Mouse (Mus musculus): ENCODE data around the gene Myh1. TPM values are rescaled to one million over a fixed set of nuclear protein-coding genes. Genes with fewer than 3 reads are reported as not detected.

Myh1 gene
- polyA plus RNA-seq, 1 experiment from 2014 or later: not detected

DNA sequence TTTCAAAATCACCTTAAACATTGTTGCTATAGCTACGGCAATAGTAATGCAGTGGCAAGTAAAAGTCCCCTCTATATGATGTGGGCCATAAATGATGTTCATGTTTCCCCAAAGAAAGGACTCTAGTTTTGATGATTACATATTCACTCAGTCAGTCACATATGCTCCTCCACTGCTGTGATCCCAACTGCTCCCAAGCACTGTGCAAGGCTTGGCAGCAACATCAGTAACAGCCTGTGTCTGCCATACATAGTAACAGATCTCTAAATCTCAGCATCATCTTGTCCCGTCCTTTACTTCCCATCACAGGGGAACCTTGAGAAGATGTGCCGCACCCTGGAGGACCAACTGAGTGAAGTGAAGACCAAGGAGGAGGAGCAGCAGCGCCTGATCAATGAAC, 53.8 kb downstream of the Myh1 start:
- Histone ChIP-seq H3K27ac (ENCODE audit: low read length) (no peak overlapping the region), H3K4me2 (ENCODE audit: low read length) (no peak overlapping the region), H3K4me1 (replicated peaks; ENCODE audit: control insufficient read depth, insufficient read depth, low read length) (no peaks in the 10 kb centered on the region), H3K9ac (replicated peaks; ENCODE audit: low read depth, low read length) (no peak overlapping the region), H3K9me3 (ENCODE audit: control insufficient read depth, low read length) (no peaks in the 10 kb centered on the region), H3K36me3 (ENCODE audit: control insufficient read depth, insufficient read depth) (no peaks in the 10 kb centered on the region), H3K27me3 (replicated peaks; ENCODE audit: control insufficient read depth, insufficient read depth, low read length) (no peaks in the 10 kb centered on the region), H3K4me3 (replicated peaks; ENCODE audit: low read length) (no peak overlapping the region)
- 0 out of 2 replicates have a peak, but pooled peaks have one; percentile 50 for ATAC-seq
- 83% methylated on average over 4 of the region's 4 CpGs for WGBS

DNA sequence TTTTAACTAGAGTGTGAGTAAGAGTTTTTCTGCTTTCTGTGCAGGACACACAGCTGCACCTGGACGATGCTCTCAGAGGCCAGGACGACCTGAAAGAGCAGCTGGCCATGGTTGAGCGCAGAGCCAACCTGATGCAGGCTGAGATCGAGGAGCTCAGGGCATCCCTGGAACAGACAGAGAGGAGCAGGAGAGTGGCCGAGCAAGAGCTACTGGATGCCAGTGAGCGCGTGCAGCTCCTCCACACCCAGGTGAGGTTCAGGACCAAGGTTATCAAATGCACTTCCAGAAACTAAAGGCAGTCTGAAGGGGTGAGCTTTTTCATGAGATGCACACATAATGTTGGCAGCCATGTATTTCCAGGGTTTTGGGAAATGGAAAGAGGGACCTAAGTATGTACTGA, 57.2 kb downstream of the Myh1 start:
- WGBS: 87% methylated on average over 7 of the region's 7 CpGs
- no peak overlapping the region for H3K9ac ChIP-seq (replicated peaks; ENCODE audit: low read depth, low read length)
- H3K9me3 ChIP-seq (ENCODE audit: control insufficient read depth, low read length): no peaks in the 10 kb centered on the region
- H3K4me2 ChIP-seq (ENCODE audit: low read length): no peak overlapping the region
- ATAC-seq: no peak
- H3K27me3 ChIP-seq (replicated peaks; ENCODE audit: control insufficient read depth, insufficient read depth, low read length): no peaks in the 10 kb centered on the region
- no peaks in the 10 kb centered on the region for H3K36me3 ChIP-seq (ENCODE audit: control insufficient read depth, insufficient read depth)
- no peak overlapping the region for H3K4me3 ChIP-seq (replicated peaks; ENCODE audit: low read length)
- no peaks in the 10 kb centered on the region for H3K4me1 ChIP-seq (replicated peaks; ENCODE audit: control insufficient read depth, insufficient read depth, low read length)
- H3K27ac ChIP-seq (ENCODE audit: low read length): no peak overlapping the region

DNA sequence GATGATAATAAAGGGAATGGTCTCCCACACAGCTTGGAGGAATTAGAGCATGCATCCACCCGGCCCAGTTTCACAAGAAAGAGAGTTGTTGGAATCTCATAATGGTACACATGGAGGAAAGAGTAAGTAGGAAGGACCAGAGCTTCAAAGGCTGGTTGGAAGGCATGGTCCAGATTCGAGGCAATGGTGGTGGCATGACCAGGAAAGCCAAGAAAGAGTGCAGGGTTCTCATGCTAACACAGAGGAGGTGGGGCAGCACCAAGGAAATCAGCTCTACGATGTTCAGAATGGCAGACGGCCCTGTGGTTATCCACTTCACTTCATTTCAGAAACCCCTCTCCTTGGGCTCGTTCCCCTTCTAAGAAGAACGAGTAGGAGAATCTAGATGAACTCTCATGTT, 61.1 kb downstream of the Myh1 start:
- 80% methylated on average over 6 of the region's 6 CpGs for WGBS
- no peak for ATAC-seq
- no peaks in the 10 kb centered on the region for H3K36me3 ChIP-seq (ENCODE audit: control insufficient read depth, insufficient read depth)
- H3K9me3 ChIP-seq (ENCODE audit: control insufficient read depth, low read length): no peaks in the 10 kb centered on the region
- H3K4me3 ChIP-seq (replicated peaks; ENCODE audit: low read length): no peak overlapping the region
- no peaks in the 10 kb centered on the region for H3K4me1 ChIP-seq (replicated peaks; ENCODE audit: control insufficient read depth, insufficient read depth, low read length)
- no peaks in the 10 kb centered on the region for H3K27me3 ChIP-seq (replicated peaks; ENCODE audit: control insufficient read depth, insufficient read depth, low read length)
- no peak overlapping the region for H3K9ac ChIP-seq (replicated peaks; ENCODE audit: low read depth, low read length)
- H3K27ac ChIP-seq (ENCODE audit: low read length): no peak overlapping the region
- no peak overlapping the region for H3K4me2 ChIP-seq (ENCODE audit: low read length)

Other genes with a start within 250 kb of the Myh1 start
- gene Tmem238l, start 243.4 kb upstream of the Myh1 start, polyA plus RNA-seq (2015; fragmentation: Nextera tagmentation; extraction: Ambion mirVana): not detected in 2 replicates
- gene Tmem220, start 174.9 kb upstream of the Myh1 start, polyA plus RNA-seq (2015; fragmentation: Nextera tagmentation; extraction: Ambion mirVana): 0.35 and 0.43 TPM in 2 replicates
- gene Adprm, start 147.5 kb upstream of the Myh1 start, polyA plus RNA-seq (2015; fragmentation: Nextera tagmentation; extraction: Ambion mirVana): 33.0 and 35.4 TPM in 2 replicates
- gene Sco1, start 147.4 kb upstream of the Myh1 start, polyA plus RNA-seq (2015; fragmentation: Nextera tagmentation; extraction: Ambion mirVana): 12.7 and 14.3 TPM in 2 replicates
- 0.09 and 0.36 TPM in 2 replicates for gene Myh3, start 121.8 kb upstream of the Myh1 start, polyA plus RNA-seq (2015; fragmentation: Nextera tagmentation; extraction: Ambion mirVana)
- 0.05 TPM in 1 of 2 replicates, not detected in the other for gene Myh2, start 29.0 kb upstream of the Myh1 start, polyA plus RNA-seq (2015; fragmentation: Nextera tagmentation; extraction: Ambion mirVana)
- 0.04 TPM in 1 of 2 replicates, not detected in the other for gene Myh4, start 38.0 kb downstream of the Myh1 start, polyA plus RNA-seq (2015; fragmentation: Nextera tagmentation; extraction: Ambion mirVana)
- 0.10 and 0.27 TPM in 2 replicates for gene Myh8, start 77.1 kb downstream of the Myh1 start, polyA plus RNA-seq (2015; fragmentation: Nextera tagmentation; extraction: Ambion mirVana)
- not detected in 2 replicates for gene Myh13, start 121.6 kb downstream of the Myh1 start, polyA plus RNA-seq (2015; fragmentation: Nextera tagmentation; extraction: Ambion mirVana)